11 mouse cellular contexts compared by ENCODE assay signal in the genomic region with DNA sequence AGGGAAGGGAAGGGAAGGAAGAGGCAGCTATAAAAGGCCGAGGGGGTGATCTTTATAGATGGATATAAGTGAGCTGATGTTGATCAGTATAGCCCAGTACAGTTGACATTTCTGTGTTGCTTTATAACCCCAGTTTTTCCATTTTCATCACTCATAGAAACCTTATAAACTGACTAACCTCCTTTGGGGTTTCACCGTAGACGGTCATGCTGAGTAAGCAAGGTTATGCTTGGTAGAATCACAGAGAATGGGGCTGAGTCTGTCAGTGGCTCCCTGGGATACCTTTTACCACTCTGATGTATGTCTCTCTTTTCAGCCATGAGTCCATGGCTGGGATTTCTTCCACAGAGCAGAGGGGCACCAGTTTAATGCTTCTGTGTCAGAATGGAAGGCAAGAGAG.
A peak's percentile ranks its signal among the peaks of the same experiment; 100 is the strongest.
DNase-seq lines count a peak whose midpoint lies in the region; ATAC-seq and TF ChIP-seq lines count a peak whose summit lies in the region.
"Had no signal": no experiment of that assay in that cellular context is flagged by ENCODE, and none has a peak within 500 bp of the region (broad histone marks: within the 10 kb centered on the region; RNA-seq: fewer than 3 reads in every experiment).

No protein-coding gene starts in this region.

- no peak overlapping the region for H3K27ac ChIP-seq in intestine, embryonic 14.5 days (ENCODE audit: low read depth)
- H3K27ac ChIP-seq in intestine, postnatal 0 days (ENCODE audit: low read depth, low read length): no peak overlapping the region
- peak overlapping the region; percentile 62 for H3K27ac ChIP-seq in neural tube, embryonic 14.5 days (ENCODE audit: low read depth, low read length)
- H3K27ac ChIP-seq: lung, embryonic 15.5 days had no signal

- WGBS in intestine, embryonic 14.5 days: 64% methylated on average over 3 of the region's 3 CpGs
- WGBS in intestine, postnatal 0 days: 74% methylated on average over 3 of the region's 3 CpGs
- WGBS in neural tube, embryonic 14.5 days: 26% methylated on average over 3 of the region's 3 CpGs

- no peak for ATAC-seq in intestine, embryonic 14.5 days (replicated peaks; ENCODE audit: low FRiP score, low TSS enrichment, low read depth)
- no peak for ATAC-seq in intestine, postnatal 0 days
- peak; percentile 73 for ATAC-seq in activated CD4-positive, CD25-positive, alpha-beta regulatory T cell, adult 4 months
- ATAC-seq in neural tube, embryonic 14.5 days (ENCODE audit: low read depth): peak; percentile 83
- ATAC-seq: Patski had no signal

- H3K36me3 ChIP-seq in intestine, embryonic 14.5 days (ENCODE audit: control insufficient read depth, insufficient read depth, low read length): no peaks in the 10 kb centered on the region
- no peaks in the 10 kb centered on the region for H3K36me3 ChIP-seq in intestine, postnatal 0 days (ENCODE audit: control insufficient read depth, insufficient read depth)
- no peaks in the 10 kb centered on the region for H3K36me3 ChIP-seq in neural tube, embryonic 14.5 days (ENCODE audit: control insufficient read depth, insufficient read depth, low read length)
- H3K36me3 ChIP-seq: lung, embryonic 15.5 days had no signal

- H3K4me2 ChIP-seq in intestine, embryonic 14.5 days (ENCODE audit: low read length): no peak overlapping the region
- no peak overlapping the region for H3K4me2 ChIP-seq in intestine, postnatal 0 days (replicated peaks; ENCODE audit: low read depth)
- no peak overlapping the region for H3K4me2 ChIP-seq in neural tube, embryonic 14.5 days (ENCODE audit: low read depth, low read length)
- H3K4me2 ChIP-seq: liver, embryonic 11.5 days; lung, embryonic 15.5 days had no signal

- H3K4me3 ChIP-seq in intestine, embryonic 14.5 days (ENCODE audit: low read depth, low read length): no peak overlapping the region
- H3K4me3 ChIP-seq in intestine, postnatal 0 days (ENCODE audit: low read depth, low read length): no peak overlapping the region
- no peak overlapping the region for H3K4me3 ChIP-seq in neural tube, embryonic 14.5 days (ENCODE audit: low read depth, low read length)
- H3K4me3 ChIP-seq: lung, embryonic 15.5 days had no signal

- no peaks in the 10 kb centered on the region for H3K4me1 ChIP-seq in intestine, embryonic 14.5 days (replicated peaks; ENCODE audit: control insufficient read depth, insufficient read depth, low read length)
- no peaks in the 10 kb centered on the region for H3K4me1 ChIP-seq in intestine, postnatal 0 days (replicated peaks; ENCODE audit: control insufficient read depth, insufficient read depth, low read length)
- peaks cover 7% of the 10 kb centered on the region; the same call in 1 of the 2 replicates for H3K4me1 ChIP-seq in neural tube, embryonic 14.5 days (ENCODE audit: control insufficient read depth, insufficient read depth, low read length)
- H3K4me1 ChIP-seq: lung, embryonic 15.5 days had no signal

- DNase-seq in intestine, embryonic 14.5 days (ENCODE audit: low spot score): peak; percentile 52
- peak; percentile 32 for DNase-seq in induced T-regulatory cell, adult 2 months (ENCODE audit: low read depth)
- no peak for DNase-seq in layer of hippocampus, adult 18-20 months (ENCODE audit: low spot score in 2 of 2)
- DNase-seq in lung, postnatal 36 days: no peak
- DNase-seq: spleen, adult 18-20 months had no signal

- TF ChIP-seq CTCF in intestine, postnatal 0 days (IDR thresholded peaks at IDR 0.05; ENCODE audit: low read depth): no peak

- H3K9ac ChIP-seq in intestine, embryonic 14.5 days (ENCODE audit: low read length): no peak overlapping the region
- H3K9ac ChIP-seq in intestine, postnatal 0 days (ENCODE audit: low read depth, low read length): no peak overlapping the region
- H3K9ac ChIP-seq in neural tube, embryonic 14.5 days (replicated peaks; ENCODE audit: low read depth, low read length): no peak overlapping the region
- H3K9ac ChIP-seq: lung, embryonic 15.5 days had no signal

- H3K27me3 ChIP-seq in intestine, embryonic 14.5 days (replicated peaks; ENCODE audit: control insufficient read depth, insufficient read depth, low read length): no peaks in the 10 kb centered on the region
- H3K27me3 ChIP-seq in intestine, postnatal 0 days (replicated peaks; ENCODE audit: control insufficient read depth, insufficient read depth, low read length): no peaks in the 10 kb centered on the region
- no peaks in the 10 kb centered on the region for H3K27me3 ChIP-seq in neural tube, embryonic 14.5 days (ENCODE audit: control insufficient read depth, insufficient read depth, low read length)
- H3K27me3 ChIP-seq: lung, embryonic 15.5 days had no signal

- H3K9me3 ChIP-seq in intestine, embryonic 14.5 days (ENCODE audit: control insufficient read depth, low read length): no peaks in the 10 kb centered on the region
- no peaks in the 10 kb centered on the region for H3K9me3 ChIP-seq in intestine, postnatal 0 days (ENCODE audit: control insufficient read depth)
- H3K9me3 ChIP-seq in neural tube, embryonic 14.5 days (ENCODE audit: control insufficient read depth, low read length): no peaks in the 10 kb centered on the region
- H3K9me3 ChIP-seq: lung, embryonic 15.5 days had no signal

Comparison
In these comparisons a context has a peak if more than half of its experiments do, and no peak if none do; other contexts are left out.
1. ATAC-seq: peak in activated CD4-positive, CD25-positive, alpha-beta regulatory T cell, adult 4 months (single experiment) and neural tube, embryonic 14.5 days (single experiment); none in intestine, embryonic 14.5 days (single experiment) and intestine, postnatal 0 days (single experiment).
2. DNase-seq: peak in intestine, embryonic 14.5 days (single experiment) and induced T-regulatory cell, adult 2 months (single experiment); none in layer of hippocampus, adult 18-20 months (0 of 2) and lung, postnatal 36 days (single experiment).